Mouse (Mus musculus): Measurements from ENCODE around the gene Aida.
"Not testable (repeated sequence)": the region's sequence is repeated elsewhere in the genome, so short reads cannot be mapped to it uniquely, and the experiment has no call there.

The Aida gene

GRCm38 (mm10) chr1:183296465-183296864 is at the start of gene Aida:
Aida (plus strand) TSS chr1:183296590.
- peak; percentile 13 for ATAC-seq (ENCODE audit: low TSS enrichment)

- no peak for ATAC-seq (ENCODE audit: low TSS enrichment)
Measured at GRCm38 (mm10) chr1:183248144-183248543, 48.2 kb upstream of the Aida start.

GRCm38 (mm10) chr1:183250612-183251011 is 45.8 kb upstream of the Aida start:
- ATAC-seq (ENCODE audit: low TSS enrichment), result no peak

- no peak for ATAC-seq (ENCODE audit: low TSS enrichment)
Measured at GRCm38 (mm10) chr1:183251818-183252217, 44.6 kb upstream of the Aida start.

GRCm38 (mm10) chr1:183252574-183252973 is 43.8 kb upstream of the Aida start:
- no peak for ATAC-seq (ENCODE audit: low TSS enrichment)

- ATAC-seq (ENCODE audit: low TSS enrichment), result peak; percentile 34; the same call in 1 of the 2 replicates
Measured at GRCm38 (mm10) chr1:183264145-183265008, 32.0 kb upstream of the Aida start.

- no peak for ATAC-seq (ENCODE audit: low TSS enrichment)
Measured at GRCm38 (mm10) chr1:183265921-183266467, 30.4 kb upstream of the Aida start.

GRCm38 (mm10) chr1:183267666-183268065 is 28.7 kb upstream of the Aida start:
- ATAC-seq (ENCODE audit: low TSS enrichment), result no peak

- ATAC-seq (ENCODE audit: low TSS enrichment), result peak; percentile 73
Measured at GRCm38 (mm10) chr1:183272867-183273818, 23.2 kb upstream of the Aida start.

- no peak for ATAC-seq (ENCODE audit: low TSS enrichment)
Measured at GRCm38 (mm10) chr1:183274385-183274784, 22.0 kb upstream of the Aida start.

- no peak for ATAC-seq (ENCODE audit: low TSS enrichment)
Measured at GRCm38 (mm10) chr1:183275763-183276162, 20.6 kb upstream of the Aida start.

- ATAC-seq (ENCODE audit: low TSS enrichment), result no peak
Measured at GRCm38 (mm10) chr1:183288351-183288750, 8.0 kb upstream of the Aida start.

GRCm38 (mm10) chr1:183289576-183289975 is 6.8 kb upstream of the Aida start:
- no peak for ATAC-seq (ENCODE audit: low TSS enrichment)

- peak; percentile 90 for ATAC-seq (ENCODE audit: low TSS enrichment)
Measured at GRCm38 (mm10) chr1:183296877-183297383, 540 bp downstream of the Aida start, which contains the start of gene Brox. Brox (minus strand) TSS chr1:183297269.

GRCm38 (mm10) chr1:183297473-183297885 is 1.1 kb downstream of the Aida start:
- peak; percentile 13 for ATAC-seq (ENCODE audit: low TSS enrichment)

- peak; percentile 36 for ATAC-seq (ENCODE audit: low TSS enrichment)
Measured at GRCm38 (mm10) chr1:183297886-183298489, 1.6 kb downstream of the Aida start.

GRCm38 (mm10) chr1:183299161-183299560 is 2.8 kb downstream of the Aida start:
- ATAC-seq (ENCODE audit: low TSS enrichment), result no peak

- no peak for ATAC-seq (ENCODE audit: low TSS enrichment)
Measured at GRCm38 (mm10) chr1:183307555-183307954, 11.2 kb downstream of the Aida start.

GRCm38 (mm10) chr1:183308476-183308875 is 12.1 kb downstream of the Aida start:
- no peak for ATAC-seq (ENCODE audit: low TSS enrichment)

GRCm38 (mm10) chr1:183309601-183310000 is 13.2 kb downstream of the Aida start:
- not testable (repeated sequence) for ATAC-seq (ENCODE audit: low TSS enrichment)

- no peak for ATAC-seq (ENCODE audit: low TSS enrichment)
Measured at GRCm38 (mm10) chr1:183312076-183312475, 15.7 kb downstream of the Aida start.

Measured in frontal cortex, adult (tissue).